Mouse (Mus musculus): ENCODE data around the gene Pi4ka. TPM values are rescaled to one million over a fixed set of nuclear protein-coding genes. Genes with fewer than 3 reads are reported as not detected.

The Pi4ka gene
- polyA plus RNA-seq, 1 experiment from 2014 or later: 62.1 TPM

- Histone ChIP-seq H3K36me3 (peaks cover 43% of the 10 kb centered on the region), H3K27ac (no peak within 1 kb of the TSS), H3K4me2 (no peak within 1 kb of the TSS), H3K9me3 (no peaks in the 10 kb centered on the region), H3K27me3 (no peaks in the 10 kb centered on the region), H3K4me1 (replicated peaks) (no peaks in the 10 kb centered on the region), H3K9ac (no peak within 1 kb of the TSS), H3K4me3 (no peak within 1 kb of the TSS)
- WGBS: 74% methylated on average over 2 of the region's 2 CpGs
- ATAC-seq (ENCODE audit: low FRiP score): no peak
These were observed 75.0 kb downstream of the Pi4ka start, which contains the start of gene Serpind1 for GRCm38 (mm10) chr16:17331116-17331515. TSS of gene Serpind1 (plus strand) at chr16:17331371.

- Histone ChIP-seq H3K4me3 (no peak overlapping the region), H3K4me2 (no peak overlapping the region), H3K27ac (no peak overlapping the region), H3K36me3 (peaks cover 44% of the 10 kb centered on the region), H3K9ac (no peak overlapping the region), H3K27me3 (no peaks in the 10 kb centered on the region), H3K4me1 (replicated peaks) (no peaks in the 10 kb centered on the region), H3K9me3 (no peaks in the 10 kb centered on the region)
- WGBS: 89% methylated on average over 1 of the region's 1 CpGs
- ATAC-seq (ENCODE audit: low FRiP score): no peak
These were observed 76.1 kb downstream of the Pi4ka start for GRCm38 (mm10) chr16:17329848-17330570.

GRCm38 (mm10) chr16:17326064-17326463 lies 80.0 kb downstream of the Pi4ka start:
- no peaks in the 10 kb centered on the region for H3K27me3 ChIP-seq
- no peak overlapping the region for H3K4me3 ChIP-seq
- WGBS: 89% methylated on average over 2 of the region's 2 CpGs
- H3K9me3 ChIP-seq: no peaks in the 10 kb centered on the region
- no peak overlapping the region for H3K27ac ChIP-seq
- peaks cover 70% of the 10 kb centered on the region for H3K36me3 ChIP-seq
- no peaks in the 10 kb centered on the region for H3K4me1 ChIP-seq (replicated peaks)
- no peak for ATAC-seq (ENCODE audit: low FRiP score)
- H3K9ac ChIP-seq: no peak overlapping the region
- no peak overlapping the region for H3K4me2 ChIP-seq

- no peak for ATAC-seq (ENCODE audit: low FRiP score)
These were observed 81.4 kb downstream of the Pi4ka start for GRCm38 (mm10) chr16:17324745-17325144.

GRCm38 (mm10) chr16:17321481-17321880 lies 84.6 kb downstream of the Pi4ka start:
- no peak overlapping the region for H3K4me2 ChIP-seq
- H3K4me3 ChIP-seq: no peak overlapping the region
- no peak overlapping the region for H3K27ac ChIP-seq
- no peaks in the 10 kb centered on the region for H3K9me3 ChIP-seq
- H3K9ac ChIP-seq: no peak overlapping the region
- ATAC-seq (ENCODE audit: low FRiP score): no peak
- H3K36me3 ChIP-seq: peaks cover 88% of the 10 kb centered on the region
- H3K27me3 ChIP-seq: no peaks in the 10 kb centered on the region
- WGBS: 79% methylated on average over 5 of the region's 5 CpGs
- no peaks in the 10 kb centered on the region for H3K4me1 ChIP-seq (replicated peaks)

More at GRCm38 (mm10) chr16:17324745-17325144, 81.4 kb downstream of the Pi4ka start:
- H3K27ac ChIP-seq: no peak overlapping the region
- H3K4me3 ChIP-seq: no peak overlapping the region
- no peaks in the 10 kb centered on the region for H3K4me1 ChIP-seq (replicated peaks)
- H3K9me3 ChIP-seq: no peaks in the 10 kb centered on the region
- no peak overlapping the region for H3K4me2 ChIP-seq
- no peaks in the 10 kb centered on the region for H3K27me3 ChIP-seq
- peaks cover 73% of the 10 kb centered on the region for H3K36me3 ChIP-seq
- no peak overlapping the region for H3K9ac ChIP-seq
- 92% methylated on average over 5 of the region's 5 CpGs for WGBS

GRCm38 (mm10) chr16:17316554-17316953 lies 89.6 kb downstream of the Pi4ka start:
- Histone ChIP-seq H3K4me1 (replicated peaks) (no peaks in the 10 kb centered on the region), H3K9ac (no peak overlapping the region), H3K36me3 (peaks cover 90% of the 10 kb centered on the region), H3K27ac (no peak overlapping the region), H3K4me2 (no peak overlapping the region), H3K4me3 (no peak overlapping the region), H3K9me3 (no peaks in the 10 kb centered on the region), H3K27me3 (no peaks in the 10 kb centered on the region)
- 96% methylated on average over 7 of the region's 7 CpGs for WGBS
- ATAC-seq (ENCODE audit: low FRiP score): no peak

GRCm38 (mm10) chr16:17312531-17312930 lies 93.6 kb downstream of the Pi4ka start:
- no peak overlapping the region for H3K4me2 ChIP-seq
- H3K27me3 ChIP-seq: no peaks in the 10 kb centered on the region
- no peaks in the 10 kb centered on the region for H3K9me3 ChIP-seq
- no peak overlapping the region for H3K9ac ChIP-seq
- H3K4me3 ChIP-seq: no peak overlapping the region
- no peak for ATAC-seq (ENCODE audit: low FRiP score)
- peaks cover 97% of the 10 kb centered on the region for H3K36me3 ChIP-seq
- no peaks in the 10 kb centered on the region for H3K4me1 ChIP-seq (replicated peaks)
- WGBS: 97% methylated on average over 5 of the region's 5 CpGs
- no peak overlapping the region for H3K27ac ChIP-seq

GRCm38 (mm10) chr16:17309036-17309435 lies 97.1 kb downstream of the Pi4ka start:
- Histone ChIP-seq H3K4me3 (no peak overlapping the region), H3K4me1 (replicated peaks) (no peaks in the 10 kb centered on the region), H3K9me3 (no peaks in the 10 kb centered on the region), H3K27ac (no peak overlapping the region), H3K27me3 (no peaks in the 10 kb centered on the region), H3K4me2 (no peak overlapping the region), H3K36me3 (peaks cover 96% of the 10 kb centered on the region), H3K9ac (no peak overlapping the region)
- 94% methylated on average over 10 of the region's 10 CpGs for WGBS
- no peak for ATAC-seq (ENCODE audit: low FRiP score)

GRCm38 (mm10) chr16:17307461-17307860 lies 98.7 kb downstream of the Pi4ka start:
- no peak overlapping the region for H3K4me2 ChIP-seq
- H3K36me3 ChIP-seq: peaks cover 96% of the 10 kb centered on the region
- no peaks in the 10 kb centered on the region for H3K4me1 ChIP-seq (replicated peaks)
- H3K4me3 ChIP-seq: no peak overlapping the region
- no peak overlapping the region for H3K27ac ChIP-seq
- no peaks in the 10 kb centered on the region for H3K9me3 ChIP-seq
- WGBS: 91% methylated on average over 5 of the region's 5 CpGs
- H3K27me3 ChIP-seq: no peaks in the 10 kb centered on the region
- no peak overlapping the region for H3K9ac ChIP-seq
- ATAC-seq (ENCODE audit: low FRiP score): no peak

- ATAC-seq (ENCODE audit: low FRiP score): no peak
- 84% methylated on average over 5 of the region's 5 CpGs for WGBS
- no peaks in the 10 kb centered on the region for H3K9me3 ChIP-seq
- no peak overlapping the region for H3K27ac ChIP-seq
- H3K9ac ChIP-seq: no peak overlapping the region
- H3K4me3 ChIP-seq: no peak overlapping the region
- peaks cover 97% of the 10 kb centered on the region for H3K36me3 ChIP-seq
- H3K27me3 ChIP-seq: no peaks in the 10 kb centered on the region
- no peaks in the 10 kb centered on the region for H3K4me1 ChIP-seq (replicated peaks)
- H3K4me2 ChIP-seq: no peak overlapping the region
These were observed 102.4 kb downstream of the Pi4ka start for GRCm38 (mm10) chr16:17303521-17304245.

GRCm38 (mm10) chr16:17300818-17301217 lies 105.3 kb downstream of the Pi4ka start:
- 99% methylated on average over 3 of the region's 3 CpGs for WGBS
- Histone ChIP-seq H3K27me3 (no peaks in the 10 kb centered on the region), H3K27ac (no peak overlapping the region), H3K4me2 (no peak overlapping the region), H3K36me3 (peaks cover 98% of the 10 kb centered on the region), H3K9me3 (no peaks in the 10 kb centered on the region), H3K4me3 (no peak overlapping the region), H3K4me1 (replicated peaks) (no peaks in the 10 kb centered on the region), H3K9ac (no peak overlapping the region)
- ATAC-seq (ENCODE audit: low FRiP score): no peak

GRCm38 (mm10) chr16:17292751-17293150 lies 113.4 kb downstream of the Pi4ka start:
- H3K27me3 ChIP-seq: no peaks in the 10 kb centered on the region
- 7% methylated on average over 2 of the region's 2 CpGs for WGBS
- no peaks in the 10 kb centered on the region for H3K9me3 ChIP-seq
- H3K4me2 ChIP-seq: no peak overlapping the region
- no peaks in the 10 kb centered on the region for H3K4me1 ChIP-seq (replicated peaks)
- H3K4me3 ChIP-seq: no peak overlapping the region
- ATAC-seq (ENCODE audit: low FRiP score): no peak
- H3K27ac ChIP-seq: no peak overlapping the region
- H3K9ac ChIP-seq: no peak overlapping the region
- H3K36me3 ChIP-seq: peaks cover 82% of the 10 kb centered on the region

- Histone ChIP-seq H3K4me3 (no peak overlapping the region), H3K27me3 (no peaks in the 10 kb centered on the region), H3K27ac (no peak overlapping the region), H3K9me3 (no peaks in the 10 kb centered on the region), H3K9ac (no peak overlapping the region), H3K36me3 (peaks cover 82% of the 10 kb centered on the region), H3K4me1 (replicated peaks) (no peaks in the 10 kb centered on the region), H3K4me2 (no peak overlapping the region)
- ATAC-seq (ENCODE audit: low FRiP score): no peak
- WGBS: 97% methylated on average over 2 of the region's 2 CpGs
These were observed 115.1 kb downstream of the Pi4ka start for GRCm38 (mm10) chr16:17291016-17291415.
